8 mouse cellular contexts compared by ENCODE assay signal in genomic region chrX:159627588-159628566, GRCm38 (mm10). TPM values are rescaled to one million over a fixed set of nuclear protein-coding genes. Genes with fewer than 3 reads are reported as not detected.
DNase-seq lines count a peak whose midpoint lies in the region; ATAC-seq and TF ChIP-seq lines count a peak whose summit lies in the region.

No protein-coding gene starts in this region.

- 8% methylated on average over 41 of the region's 56 CpGs for WGBS in hindbrain, embryonic 11.5 days

- H3K9ac ChIP-seq in hindbrain, embryonic 11.5 days (ENCODE audit: low read depth, low read length): peak overlapping the region; percentile 63

- DNase-seq in heart, adult 11 months: peak; percentile 94
- DNase-seq in heart, adult 8-10 months (ENCODE audit: low spot score): no peak
- DNase-seq in adrenal gland, postnatal 25 days: peak; percentile 12
- peak; percentile 60 for DNase-seq in hindbrain, embryonic 11.5 days (ENCODE audit: low spot score)
- DNase-seq in left cerebral cortex, postnatal 4 days: peak; percentile 31
- peak; percentile 38 for DNase-seq in mesoderm, embryonic 11.5 days (ENCODE audit: low read depth, low spot score)
- DNase-seq in spleen, postnatal 4 days (ENCODE audit: low spot score in 2 of 2): peak; percentile 39 to 77

- no peaks in the 10 kb centered on the region for H3K36me3 ChIP-seq in hindbrain, embryonic 11.5 days (ENCODE audit: control insufficient read depth, insufficient read depth, low read length)

- H3K27me3 ChIP-seq in hindbrain, embryonic 11.5 days (ENCODE audit: control insufficient read depth, insufficient read depth, low read length): no peaks in the 10 kb centered on the region; the same call in 1 of the 2 replicates

- no peak for TF ChIP-seq POLR2A in embryonic fibroblast, embryonic 13.5 days (IDR thresholded peaks at IDR 0.05; ENCODE audit: low read depth, low read length)

- peak overlapping the region; percentile 50 for H3K4me2 ChIP-seq in hindbrain, embryonic 11.5 days (replicated peaks; ENCODE audit: low read depth, low read length)

- H3K4me3 ChIP-seq in embryonic fibroblast, embryonic 13.5 days (ENCODE audit: insufficient read depth, low read length): peak overlapping the region; percentile 69
- peak overlapping the region; percentile 54 for H3K4me3 ChIP-seq in hindbrain, embryonic 11.5 days (ENCODE audit: low read depth, low read length)

- H3K4me1 ChIP-seq in embryonic fibroblast, embryonic 13.5 days (ENCODE audit: control insufficient read depth, insufficient read depth, low read length): no peaks in the 10 kb centered on the region; the same call in 1 of the 2 replicates
- no peaks in the 10 kb centered on the region for H3K4me1 ChIP-seq in hindbrain, embryonic 11.5 days (replicated peaks; ENCODE audit: control insufficient read depth, insufficient read depth, low read length)

- peak overlapping the region; percentile 84 for H3K27ac ChIP-seq in embryonic fibroblast, embryonic 13.5 days (ENCODE audit: insufficient read depth, low read length)
- H3K27ac ChIP-seq in hindbrain, embryonic 11.5 days (ENCODE audit: low read depth, low read length): peak overlapping the region; percentile 27; the same call in 1 of the 2 replicates

- TF ChIP-seq CTCF in embryonic fibroblast, embryonic 13.5 days (IDR thresholded peaks at IDR 0.05; ENCODE audit: borderline replicate concordance, insufficient read depth, low read length): no peak

- peak; percentile 80 for ATAC-seq in hindbrain, embryonic 11.5 days (ENCODE audit: low FRiP score)

- intact Hi-C loops in left cerebral cortex, postnatal 4 days (cut with DNase I): loop anchor here (5.0 kb wide), 2 partner anchors 334 to 489 kb away; no protein-coding TSS in a partner anchor

- no peaks in the 10 kb centered on the region for H3K9me3 ChIP-seq in hindbrain, embryonic 11.5 days (ENCODE audit: control insufficient read depth, low read length)

RNA-seq across cellular contexts. Expression of gene Sh3kbp1, which starts 0.8 kb away (rescaled TPM):
- total RNA-seq in heart, adult 8-10 months (2022): 100 to 1,000 TPM; 114 to 142 (median 125) TPM
- total RNA-seq in adrenal gland, postnatal 25 days (2021): 20.9 and 28.5 TPM in 2 replicates
- polyA plus RNA-seq in embryonic fibroblast, embryonic 13.5 days (2011; ENCODE audit: insufficient read length, low read depth, missing spikeins): 119 and 181 TPM in 2 replicates
- polyA plus RNA-seq in hindbrain, embryonic 11.5 days (2014; fragmentation: Nextera tagmentation; extraction: Ambion mirVana): 31.4 and 35.4 TPM in 2 replicates
- total RNA-seq in left cerebral cortex, postnatal 4 days (2021): 100 to 1,000 TPM in 1 of 2 experiments, 10 to 100 TPM in 1; 95.4 to 102 TPM
